Mouse (Mus musculus) C2C12 (cell line): ENCODE measurements around the gene Tcf7l1.
A peak's percentile ranks its signal among the peaks of the same experiment; 100 is the strongest.

Source experiments
- CEBPB ChIP-seq: IDR thresholded peaks from one replicate; pipeline ENCODE4 v1.6.1; 2011; ENCODE audit warnings: low read depth, mild to moderate bottlenecking, control low read depth, moderate library complexity
- CTCF ChIP-seq: IDR thresholded peaks from one replicate; pipeline ENCODE4 v1.5.1; 2011; ENCODE audit not compliant: control insufficient read depth, insufficient read depth, insufficient read length
- MAX ChIP-seq: IDR thresholded peaks from one replicate; pipeline ENCODE4 v1.6.1; 2011; ENCODE audit warnings: mild to moderate bottlenecking, control low read depth
- MYOD1 ChIP-seq: IDR thresholded peaks from one replicate; pipeline ENCODE4 v1.6.1; 2011; ENCODE audit warnings: low read depth; ENCODE audit not compliant: control insufficient read depth, insufficient read length
- MYOG ChIP-seq: IDR thresholded peaks from one replicate; pipeline ENCODE4 v1.6.1; 2011; ENCODE audit not compliant: control insufficient read depth, insufficient read length; ENCODE audit errors: extremely low read depth
- USF1 ChIP-seq: IDR thresholded peaks from one replicate; pipeline ENCODE4 v1.6.1; 2011; ENCODE audit warnings: low read depth, mild to moderate bottlenecking, control low read depth, moderate library complexity

DNA sequence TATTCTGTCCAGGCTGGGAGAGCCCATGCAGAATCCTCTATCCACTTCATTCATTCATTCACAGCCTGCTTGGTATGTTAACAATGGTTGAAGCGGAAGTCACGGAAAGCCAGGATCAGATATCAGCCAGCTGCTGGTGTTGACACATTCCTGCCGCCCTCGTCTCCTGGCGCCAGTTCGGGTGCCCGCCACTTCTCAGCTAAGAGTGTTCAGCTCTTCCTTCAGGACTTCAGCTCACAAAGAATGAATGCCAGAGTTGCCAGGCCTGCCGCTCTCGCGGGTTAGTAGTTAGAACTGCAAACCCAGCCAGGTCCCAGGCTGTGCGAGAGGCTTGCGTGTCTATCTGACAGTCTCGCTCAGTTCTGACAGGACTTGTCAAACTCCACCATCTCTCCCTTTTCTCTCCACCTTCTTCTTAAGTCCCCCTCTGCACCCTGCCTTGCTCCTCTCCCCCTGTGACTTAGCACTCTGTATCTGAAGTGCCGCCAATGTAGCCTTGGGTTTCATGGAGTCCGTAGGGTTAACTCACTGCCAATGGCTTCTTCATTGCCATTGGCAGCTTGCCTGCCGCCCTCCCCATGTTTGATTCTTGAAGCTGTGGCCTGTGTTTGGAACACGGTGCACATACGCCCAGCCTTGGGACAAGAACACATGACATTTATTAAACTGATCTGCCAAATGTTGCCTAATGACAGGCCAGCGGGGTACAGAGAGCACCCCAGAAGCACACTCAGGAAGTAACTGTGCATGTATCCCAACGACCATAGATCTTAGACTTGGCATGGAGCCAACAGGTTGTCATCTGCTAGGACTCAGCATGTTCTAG, 48.2 kb downstream of the Tcf7l1 start:
- no peak for TF ChIP-seq CTCF
- TF ChIP-seq CEBPB = no peak
- TF ChIP-seq MAX = no peak
- TF ChIP-seq MYOG = no peak
- TF ChIP-seq USF1 = no peak
- TF ChIP-seq MYOD1 = peak; percentile 80
